Mouse (Mus musculus) midbrain, postnatal 0 days (tissue): ENCODE measurements at regions not wholly inside any gene's neighbourhood (a gene's known extent, or its start where the extent isn't known, plus 50 kb on each side); places are given as distances from the start of the nearest gene placed in this dataset.

Experiments
- ATAC-seq: fragments of 200-750 bp; cut with Nextera tagmentation; 2 replicates; pipeline ENCODE4 v1.8.0; 2017; ENCODE audit warnings: moderate number of reproducible peaks, mild to moderate bottlenecking, moderate TSS enrichment, moderate library complexity; ENCODE audit not compliant: low FRiP score
- DNase-seq: peaks from one replicate; pipeline ENCODE4 v3.0.0-alpha.2; 2015; ENCODE audit warnings: low spot score
- H3K27ac ChIP-seq: fragments of 300-500 bp; sonication (generic); 2 replicates; pipeline ENCODE4 v1.5.1; 2014; ENCODE audit warnings: low read depth, mild to moderate bottlenecking, low read length, mixed read lengths
- H3K27me3 ChIP-seq: fragments of 300-500 bp; sonication (generic); 2 replicates; pipeline ENCODE4 v1.6.1; 2014; ENCODE audit warnings: low read length, control low read depth, mixed read lengths; ENCODE audit not compliant: insufficient read depth
- H3K36me3 ChIP-seq: fragments of 300-500 bp; sonication (generic); 2 replicates; pipeline ENCODE4 v1.6.1; 2014; ENCODE audit warnings: low read length, control low read depth, mixed read lengths; ENCODE audit not compliant: insufficient read depth
- H3K4me1 ChIP-seq: fragments of 300-500 bp; sonication (generic); 2 replicates; pipeline ENCODE4 v1.6.1; 2014; ENCODE audit warnings: mild to moderate bottlenecking, control low read depth, antibody characterized with exemption, low read length, mixed read lengths; ENCODE audit not compliant: insufficient read depth
- H3K4me2 ChIP-seq: fragments of 300-500 bp; sonication (generic); 2 replicates; pipeline ENCODE4 v1.6.1; 2014; ENCODE audit warnings: low read depth, mild to moderate bottlenecking, low read length, mixed read lengths; ENCODE audit not compliant: poor library complexity, severe bottlenecking
- H3K4me3 ChIP-seq: fragments of 300-500 bp; sonication (generic); 2 replicates; pipeline ENCODE4 v1.5.1; 2014; ENCODE audit warnings: low read depth, mild to moderate bottlenecking, low read length, moderate library complexity
- H3K9ac ChIP-seq: fragments of 300-500 bp; sonication (generic); replicated peaks from 2 replicates; pipeline ENCODE4 v1.6.1; 2014; ENCODE audit warnings: mild to moderate bottlenecking, low read length, moderate library complexity, mixed read lengths; ENCODE audit not compliant: poor library complexity, severe bottlenecking
- H3K9me3 ChIP-seq: fragments of 300-500 bp; sonication (generic); 2 replicates; pipeline ENCODE4 v1.6.1; 2016; ENCODE audit warnings: low read length, control low read depth
- CTCF ChIP-seq: IDR thresholded peaks from 2 replicates; pipeline ENCODE4 v1.5.1; 2016; ENCODE audit warnings: antibody characterized with exemption, mild to moderate bottlenecking
- WGBS: fragments of 180-500 bp; shearing (Covaris S2); extraction: QIAGEN DNeasy Blood & Tissue Kit; methylation state at CpG from one replicate; pipeline ENCODE4 v1.1.7; 2014; 5-methylcytosine and 5-hydroxymethylcytosine counted together

GRCm38 (mm10) chr10:95761969-95762368 lies 80.8 kb downstream of the Gm33543 start:
- no peaks in the 10 kb centered on the region for H3K27me3 ChIP-seq
- H3K36me3 ChIP-seq, result no peaks in the 10 kb centered on the region
- no peaks in the 10 kb centered on the region for H3K4me1 ChIP-seq
- DNase-seq (no peak), ATAC-seq (no peak)
- no peak overlapping the region for H3K4me2 ChIP-seq
- no peaks in the 10 kb centered on the region for H3K9me3 ChIP-seq
- no peak overlapping the region for H3K27ac ChIP-seq
- 89% methylated on average over 4 of the region's 4 CpGs for WGBS
- TF ChIP-seq CTCF, result no peak
- no peak overlapping the region for H3K4me3 ChIP-seq
- H3K9ac ChIP-seq, result no peak overlapping the region

- Histone ChIP-seq H3K36me3 (no peaks in the 10 kb centered on the region), H3K27me3 (no peaks in the 10 kb centered on the region), H3K27ac (no peak overlapping the region), H3K4me2 (no peak overlapping the region), H3K4me3 (no peak overlapping the region), H3K9me3 (no peaks in the 10 kb centered on the region), H3K4me1 (no peaks in the 10 kb centered on the region), H3K9ac (no peak overlapping the region)
- DNase-seq (no peak), ATAC-seq (no peak)
- WGBS, result 93% methylated on average over 9 of the region's 9 CpGs
- no peak for TF ChIP-seq CTCF
These were observed 82.4 kb downstream of the Gm33543 start for GRCm38 (mm10) chr10:95760121-95760870.

GRCm38 (mm10) chr10:95758181-95758580 lies 84.5 kb downstream of the Gm33543 start:
- ATAC-seq, result no peak
- Histone ChIP-seq H3K4me2 (no peak overlapping the region), H3K4me3 (no peak overlapping the region), H3K36me3 (no peaks in the 10 kb centered on the region), H3K4me1 (no peaks in the 10 kb centered on the region), H3K9ac (no peak overlapping the region), H3K27me3 (no peaks in the 10 kb centered on the region), H3K27ac (no peak overlapping the region), H3K9me3 (no peaks in the 10 kb centered on the region)
- no peak for TF ChIP-seq CTCF
- no peak for DNase-seq
- WGBS, result 94% methylated on average over 8 of the region's 8 CpGs

GRCm38 (mm10) chr10:95755429-95755828 lies 82.2 kb upstream of the Anapc15-ps start:
- DNase-seq (no peak), ATAC-seq (no peak)
- 86% methylated on average over 3 of the region's 3 CpGs for WGBS
- Histone ChIP-seq H3K4me3 (no peak overlapping the region), H3K36me3 (no peaks in the 10 kb centered on the region), H3K27me3 (no peaks in the 10 kb centered on the region), H3K4me1 (no peaks in the 10 kb centered on the region), H3K27ac (no peak overlapping the region), H3K4me2 (no peak overlapping the region), H3K9me3 (no peaks in the 10 kb centered on the region), H3K9ac (no peak overlapping the region)
- no peak for TF ChIP-seq CTCF

GRCm38 (mm10) chr10:95753396-95753905 lies 80.2 kb upstream of the Anapc15-ps start:
- no peak for DNase-seq
- 92% methylated on average over 11 of the region's 11 CpGs for WGBS
- Histone ChIP-seq H3K36me3 (no peaks in the 10 kb centered on the region), H3K27me3 (no peaks in the 10 kb centered on the region), H3K27ac (no peak overlapping the region), H3K9ac (no peak overlapping the region), H3K4me1 (no peaks in the 10 kb centered on the region), H3K9me3 (no peaks in the 10 kb centered on the region), H3K4me2 (no peak overlapping the region), H3K4me3 (no peak overlapping the region)
- no peak for ATAC-seq
- no peak for TF ChIP-seq CTCF

GRCm38 (mm10) chr10:95748360-95748759 lies 75.1 kb upstream of the Anapc15-ps start:
- H3K27me3 ChIP-seq, result no peaks in the 10 kb centered on the region
- H3K9me3 ChIP-seq, result no peaks in the 10 kb centered on the region
- TF ChIP-seq CTCF, result no peak
- H3K36me3 ChIP-seq, result no peaks in the 10 kb centered on the region
- H3K4me2 ChIP-seq, result no peak overlapping the region
- no peak overlapping the region for H3K4me3 ChIP-seq
- H3K9ac ChIP-seq, result no peak overlapping the region
- no peaks in the 10 kb centered on the region for H3K4me1 ChIP-seq
- ATAC-seq (no peak), DNase-seq (no peak)
- WGBS, result 96% methylated on average over 1 of the region's 1 CpGs
- H3K27ac ChIP-seq, result no peak overlapping the region
